Mouse (Mus musculus) CH12.LX (cell line): ENCODE data around the gene Arfip1. TPM values are rescaled to one million over a fixed set of nuclear protein-coding genes. Genes with fewer than 3 reads are reported as not detected.

Source experiments
- DNase-seq: peaks from one replicate; pipeline ENCODE4 v3.0.0-alpha.2; 2013; ENCODE audit errors: extremely low read depth
- H3K27ac ChIP-seq: 2 replicates; pipeline ENCODE4 v1.5.1; 2012; ENCODE audit warnings: low read depth, mild to moderate bottlenecking, control low read depth, moderate library complexity; ENCODE audit not compliant: insufficient read depth
- H3K27me3 ChIP-seq: replicated peaks from 2 replicates; pipeline ENCODE3; 2012; ENCODE audit warnings: inconsistent platforms
- H3K36me3 ChIP-seq, 2 experiments: replicated peaks in 1 of 2; 2 replicates each; pipeline versions ENCODE3 to v1.6.1; 2012; ENCODE audit warnings: inconsistent platforms in 1 of 2, low read length in 1 of 2, mild to moderate bottlenecking in 1 of 2, mixed read lengths in 1 of 2, moderate library complexity in 1 of 2; ENCODE audit not compliant: control insufficient read depth in 1 of 2, insufficient read depth in 1 of 2
- H3K4me1 ChIP-seq, 2 experiments: 2 replicates each; pipeline ENCODE4 v1.6.1; 2012; ENCODE audit warnings: inconsistent platforms in 1 of 2, moderate library complexity in 1 of 2; ENCODE audit not compliant: insufficient read depth in 2 of 2, control insufficient read depth in 1 of 2
- H3K4me2 ChIP-seq: 2 replicates; pipeline ENCODE4 v1.6.1; 2012; ENCODE audit warnings: low read depth, mild to moderate bottlenecking, control low read depth; ENCODE audit not compliant: poor library complexity, insufficient read depth, severe bottlenecking
- H3K4me3 ChIP-seq, 3 experiments: fragments of 150-350 bp in 1 of 3; sonication (generic) in 1 of 3; replicated peaks in 1 of 3; 2 replicates each; pipeline versions ENCODE3 to v1.5.1; 2011 to 2012; ENCODE audit warnings: low read depth in 2 of 3, low read length in 2 of 3, mild to moderate bottlenecking in 2 of 3, moderate library complexity in 2 of 3, control low read depth in 1 of 3, improper control_type of control experiment in 1 of 3, inconsistent platforms in 1 of 3, mixed read lengths in 1 of 3; ENCODE audit not compliant: poor library complexity in 1 of 3
- H3K79me2 ChIP-seq: replicated peaks from 2 replicates; pipeline ENCODE4 v1.6.1; 2012; ENCODE audit warnings: mild to moderate bottlenecking, moderate library complexity; ENCODE audit not compliant: control insufficient read depth, poor library complexity, insufficient read depth, severe bottlenecking; ENCODE audit errors: extremely low read depth
- H3K9ac ChIP-seq: 2 replicates; pipeline ENCODE4 v1.6.1; 2012; ENCODE audit warnings: low read depth, mild to moderate bottlenecking, control low read depth, moderate library complexity; ENCODE audit not compliant: insufficient read depth
- H3K9me3 ChIP-seq: replicated peaks from 2 replicates; pipeline ENCODE3; 2012; ENCODE audit warnings: low read length, inconsistent platforms, mixed read lengths
- CHD1 ChIP-seq: IDR thresholded peaks from 2 replicates; pipeline ENCODE4 v1.6.1; 2012; ENCODE audit warnings: low read depth, low read length, improper control_type of control experiment, inconsistent platforms
- CTCF ChIP-seq, 2 experiments: IDR thresholded peaks in 1 of 2; conservative IDR thresholded peaks in 1 of 2; 2 replicates each; pipeline ENCODE4 v1.5.1; 2011 to 2012; ENCODE audit warnings: low read depth in 2 of 2, low read length in 2 of 2, improper control_type of control experiment in 1 of 2, inconsistent platforms in 1 of 2, mild to moderate bottlenecking in 1 of 2, moderate library complexity in 1 of 2
- E2F4 ChIP-seq: IDR thresholded peaks from 2 replicates; pipeline ENCODE4 v1.6.1; 2011; ENCODE audit warnings: low read depth, low read length, improper control_type of control experiment; ENCODE audit not compliant: insufficient replicate concordance
- JUN ChIP-seq: IDR thresholded peaks from 2 replicates; pipeline ENCODE4 v1.6.1; 2011; ENCODE audit warnings: low read depth, mild to moderate bottlenecking, low read length, improper control_type of control experiment, moderate library complexity; ENCODE audit not compliant: insufficient read depth
- JUND ChIP-seq: conservative IDR thresholded peaks from 2 replicates; pipeline ENCODE4 v1.6.1; 2011; ENCODE audit warnings: low read depth, low read length, improper control_type of control experiment
- MAFK ChIP-seq: IDR thresholded peaks from 2 replicates; pipeline ENCODE4 v1.6.1; 2011; ENCODE audit warnings: low read length, improper control_type of control experiment; ENCODE audit not compliant: insufficient replicate concordance
- MAX ChIP-seq: IDR thresholded peaks from 2 replicates; pipeline ENCODE4 v1.6.1; 2011; ENCODE audit warnings: low read length, improper control_type of control experiment
- MAZ ChIP-seq: IDR thresholded peaks from 2 replicates; pipeline ENCODE4 v1.6.1; 2012; ENCODE audit warnings: low read depth, mild to moderate bottlenecking, inconsistent platforms, low read length, improper control_type of control experiment, moderate library complexity
- MEF2A ChIP-seq: IDR thresholded peaks from 2 replicates; pipeline ENCODE4 v1.6.1; 2014; ENCODE audit warnings: low read depth, mild to moderate bottlenecking, inconsistent platforms, low read length, improper control_type of control experiment, borderline replicate concordance
- NRF1 ChIP-seq: IDR thresholded peaks from 2 replicates; pipeline ENCODE4 v1.6.1; 2014; ENCODE audit warnings: low read depth, mild to moderate bottlenecking, inconsistent platforms, low read length, improper control_type of control experiment, moderate library complexity
- POLR2A ChIP-seq: IDR thresholded peaks from 2 replicates; pipeline ENCODE4 v1.6.1; 2011; ENCODE audit warnings: low read depth, mild to moderate bottlenecking, improper control_type of control experiment, low read length
- RCOR1 ChIP-seq: conservative IDR thresholded peaks from 2 replicates; pipeline ENCODE4 v1.6.1; 2012; ENCODE audit warnings: low read depth, mild to moderate bottlenecking, inconsistent platforms, low read length, improper control_type of control experiment
- TBP ChIP-seq: conservative IDR thresholded peaks from 2 replicates; pipeline ENCODE4 v1.6.1; 2011; ENCODE audit warnings: low read depth, low read length, improper control_type of control experiment
- ZC3H11A ChIP-seq: IDR thresholded peaks from 2 replicates; pipeline ENCODE4 v1.6.1; 2012; ENCODE audit warnings: low read depth, mild to moderate bottlenecking, inconsistent platforms, low read length, improper control_type of control experiment
- ZKSCAN1 ChIP-seq: IDR thresholded peaks from 2 replicates; pipeline ENCODE4 v1.6.1; 2012; ENCODE audit warnings: low read depth, inconsistent platforms, low read length, improper control_type of control experiment, borderline replicate concordance
- ZMIZ1 ChIP-seq: IDR thresholded peaks from 2 replicates; pipeline ENCODE4 v1.6.1; 2012; ENCODE audit warnings: low read depth, mild to moderate bottlenecking, inconsistent platforms, low read length, improper control_type of control experiment
- dilution Hi-C: fragments of 300-500 bp; cut with MboI; formaldehyde crosslinking; loops from 2 replicates; pipeline ENCODE4 v1.14.3; 2020; ENCODE audit warnings: low sequenced_read_pairs; ENCODE audit not compliant: extremely low pct_unique_long_range_greater_than_20kb, extremely low pct_ligation_motif_present
- in situ Hi-C: fragments of 300-500 bp; cut with MboI; formaldehyde crosslinking; loops from 3 replicates; pipeline ENCODE4 v1.14.3; 2019; ENCODE audit warnings: low sequenced_read_pairs, low pct_ligation_motif_present, low pct_unique_long_range_greater_than_20kb, mixed read lengths
- polyA plus RNA-seq: library from polyadenylated mRNA; unstranded; fragments of >175 nt; gene quantifications from 2 replicates; pipeline ENCODE4 v1.2.1, GENCODE M21; 2012; ENCODE audit warnings: low read depth; ENCODE audit not compliant: insufficient read length
- total RNA-seq, 2 experiments: library from RNA; depleted of rRNA; stranded (reverse); fragments of 300-350 nt in 1 of 2; fragments of >200 nt in 1 of 2; gene quantifications; 2 replicates each; pipeline ENCODE4 v1.2.3; 2012 to 2014

Arfip1 gene
- total and polyA plus RNA-seq, 3 experiments = 29.6 to 66.5 (median 36.8) TPM

GRCm38 (mm10) chr3:84582023-84582912 is at the start of gene Arfip1 (continued):
- peak; percentile 85 for TF ChIP-seq POLR2A

DNA sequence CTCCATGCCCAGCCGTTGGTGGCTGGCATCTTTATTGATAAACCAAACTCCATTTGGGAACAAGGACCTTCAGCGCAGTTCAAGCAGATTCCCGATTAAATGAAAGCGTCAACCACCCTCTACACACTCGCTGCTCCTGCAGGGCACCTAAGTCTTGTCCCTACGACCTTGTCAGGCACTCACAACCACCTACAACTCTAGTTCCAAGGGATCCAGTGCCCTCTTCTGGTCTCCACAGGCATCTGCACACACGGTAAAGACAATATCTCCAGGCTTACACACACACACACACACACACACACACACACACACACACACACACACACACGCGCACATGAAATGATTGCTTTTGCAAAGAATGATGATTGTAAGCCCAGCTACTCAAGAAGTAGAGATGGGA is 49.2 kb upstream of the Arfip1 start:
- Histone ChIP-seq H3K4me1 (peaks cover 8 to 17% of the 10 kb centered on the region in 2 experiments; a peak in 3 of 4 replicates), H3K4me2 (no peak overlapping the region), H3K36me3 (no peaks in the 10 kb centered on the region), H3K79me2 (no peaks in the 10 kb centered on the region), H3K9ac (no peak overlapping the region), H3K4me3 (no peak overlapping the region), H3K9me3 (peaks cover 4% of the 10 kb centered on the region), H3K27me3 (no peaks in the 10 kb centered on the region), H3K27ac (no peak overlapping the region)
- dilution Hi-C loops (no loop called here), in situ Hi-C loops (no loop called here)
- no peak for DNase-seq
- TF ChIP-seq CTCF (conservative IDR thresholded peaks at IDR 0.05 in 1 of 2, IDR thresholded peaks at IDR 0.05 in 1 of 2; ENCODE audit: low read depth in 2 of 2, low read length in 2 of 2) (peak in 1 of 2 experiments; percentile 12; a peak in 1 of 4 replicates), CHD1 (no peak), E2F4 (no peak), MAFK (no peak), ZKSCAN1 (no peak), JUN (no peak), POLR2A (no peak), MAX (no peak)

DNA sequence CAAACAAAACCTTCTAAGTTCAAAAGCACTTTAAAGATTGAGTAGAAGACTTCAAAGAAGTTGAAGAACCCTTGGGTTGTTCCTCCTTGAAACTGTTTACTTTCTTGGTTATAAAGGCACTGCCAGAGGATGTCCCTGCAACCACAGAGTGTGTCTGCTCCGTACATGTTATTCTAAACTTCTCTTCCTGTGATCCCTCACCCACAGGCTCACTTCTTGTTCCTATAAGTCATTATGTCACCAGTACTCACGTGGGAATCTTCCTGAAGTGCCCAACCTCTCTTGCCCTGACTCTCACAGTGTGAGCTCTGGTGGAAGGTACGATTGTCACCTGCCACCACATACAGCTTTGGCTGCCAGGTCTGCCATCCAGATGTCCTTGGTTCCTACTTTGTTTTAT is 39.6 kb upstream of the Arfip1 start:
- dilution Hi-C loops = no loop called here
- Histone ChIP-seq H3K79me2 (no peaks in the 10 kb centered on the region), H3K9me3 (peaks cover 3% of the 10 kb centered on the region), H3K4me2 (no peak overlapping the region), H3K4me3 (no peak overlapping the region), H3K9ac (no peak overlapping the region), H3K36me3 (no peaks in the 10 kb centered on the region), H3K27me3 (no peaks in the 10 kb centered on the region), H3K4me1 (peaks cover 9 to 10% of the 10 kb centered on the region in 2 experiments), H3K27ac (no peak overlapping the region)
- TF ChIP-seq CTCF (conservative IDR thresholded peaks at IDR 0.05 in 1 of 2, IDR thresholded peaks at IDR 0.05 in 1 of 2; ENCODE audit: low read depth in 2 of 2, low read length in 2 of 2) (no peak), NRF1 (no peak), ZC3H11A (no peak), TBP (no peak), JUND (no peak), MAZ (no peak), RCOR1 (no peak), ZMIZ1 (no peak), ZKSCAN1 (no peak), MEF2A (no peak)
- DNase-seq = no peak
- in situ Hi-C loops = no loop called here
